Mouse (Mus musculus): Measurements from ENCODE around the gene Gm8909. TPM values are rescaled to one million over a fixed set of nuclear protein-coding genes. Genes with fewer than 3 reads are reported as not detected.
"Not testable (repeated sequence)": the region's sequence is repeated elsewhere in the genome, so short reads cannot be mapped to it uniquely, and the experiment has no call there.

Gm8909 gene
- under 1 TPM in 1 of 2 experiments, not detected in 1; 0.33 TPM for total RNA-seq (2021)
- long read RNA-seq, experiment 1, result 0 reads
- long read RNA-seq, experiment 2, result 0 reads

DNA sequence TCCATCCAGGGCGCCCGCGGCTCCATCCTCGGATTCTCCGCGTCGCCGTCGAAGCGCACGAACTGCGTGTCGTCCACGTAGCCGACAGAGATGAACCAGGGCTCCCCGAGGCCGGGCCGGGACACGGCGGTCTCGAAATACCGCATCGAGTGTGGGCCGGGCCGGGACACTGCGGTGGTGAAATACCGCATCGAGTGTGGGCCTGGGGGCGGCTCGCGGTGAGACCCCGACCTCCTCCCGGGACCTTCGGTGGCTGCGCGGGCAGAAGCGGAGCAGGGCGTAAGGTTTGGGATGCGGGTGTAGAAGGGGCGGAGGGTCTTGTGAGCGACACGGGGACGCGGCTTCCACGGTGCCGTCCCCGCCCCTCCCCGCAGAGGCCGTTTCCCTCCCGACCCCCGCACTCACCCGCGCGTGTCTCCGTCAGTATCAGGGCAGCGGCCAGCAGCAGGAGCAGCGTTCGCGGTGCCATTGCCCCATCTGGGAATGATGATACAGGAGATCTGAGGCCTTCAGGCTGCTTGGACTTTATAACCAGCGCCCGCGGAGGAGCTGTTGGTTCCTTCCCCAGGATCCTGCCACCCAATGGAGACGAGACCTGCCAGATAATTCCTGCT lies at the start of gene Gm8909:
Gm8909 (minus strand) TSS at position 499 of the 614 bp plus-strand sequence.
- no peak for DNase-seq

DNA sequence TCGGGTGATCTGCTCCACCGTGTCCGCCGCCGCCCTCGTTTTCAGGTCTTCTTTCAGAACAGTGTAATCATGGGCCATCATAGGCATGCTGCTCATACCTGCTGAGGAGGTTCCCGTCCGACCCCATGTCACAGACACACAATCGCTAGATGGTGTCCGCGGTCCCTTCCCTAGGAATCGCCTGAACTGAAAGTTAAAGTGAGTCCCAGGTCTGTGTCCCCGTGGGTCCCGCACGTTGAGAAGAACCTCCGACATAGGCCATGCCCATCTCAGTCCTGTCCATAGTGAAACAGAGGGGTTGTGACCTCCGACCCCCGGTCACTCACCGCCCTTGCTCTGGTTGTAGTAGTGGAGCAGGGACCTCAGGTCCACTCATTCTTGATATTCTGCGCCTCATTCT lies 47.2 kb upstream of the Gm8909 start:
- DNase-seq, result no peak

DNA sequence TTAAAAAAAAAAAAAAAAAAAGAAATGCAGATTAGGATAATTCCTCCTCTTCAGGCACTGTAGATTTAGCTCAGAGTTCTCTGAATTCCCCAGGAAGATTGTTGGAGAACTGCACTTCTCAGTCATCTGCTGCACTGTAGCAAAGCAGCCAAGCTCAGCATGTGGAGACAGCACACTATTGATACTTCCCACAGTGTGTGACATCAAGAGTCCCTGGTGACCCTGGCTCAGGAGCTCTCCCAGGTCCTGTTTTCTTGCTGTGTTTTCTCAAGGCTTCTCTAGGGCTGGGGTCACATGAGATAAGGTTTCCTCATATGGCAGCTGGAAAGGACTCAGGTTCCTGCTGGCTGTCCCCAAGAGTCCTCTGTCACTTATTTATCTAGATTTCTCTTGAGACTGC lies 38.5 kb upstream of the Gm8909 start:
- DNase-seq, result no peak

DNA sequence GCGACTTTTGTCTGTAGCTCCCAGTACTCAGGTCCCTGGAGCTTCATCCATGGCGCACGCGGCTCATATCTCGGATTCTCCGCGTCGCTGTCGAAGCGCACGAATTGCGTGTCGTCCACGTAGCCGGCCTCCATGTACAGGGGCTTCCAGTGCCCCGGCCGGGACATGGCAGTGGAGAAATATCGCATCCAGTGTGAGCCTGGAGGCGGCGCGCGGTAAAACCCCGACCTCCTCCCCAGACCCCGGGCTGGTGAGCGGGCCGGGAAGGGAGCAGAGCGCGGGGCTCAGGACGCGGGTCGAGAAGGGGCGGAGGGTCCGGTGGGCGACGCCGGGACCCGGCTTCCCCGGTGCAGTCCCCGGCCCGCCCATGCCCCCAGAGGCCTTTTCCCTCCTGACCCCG lies 37.5 kb upstream of the Gm8909 start:
- no peak for DNase-seq

DNA sequence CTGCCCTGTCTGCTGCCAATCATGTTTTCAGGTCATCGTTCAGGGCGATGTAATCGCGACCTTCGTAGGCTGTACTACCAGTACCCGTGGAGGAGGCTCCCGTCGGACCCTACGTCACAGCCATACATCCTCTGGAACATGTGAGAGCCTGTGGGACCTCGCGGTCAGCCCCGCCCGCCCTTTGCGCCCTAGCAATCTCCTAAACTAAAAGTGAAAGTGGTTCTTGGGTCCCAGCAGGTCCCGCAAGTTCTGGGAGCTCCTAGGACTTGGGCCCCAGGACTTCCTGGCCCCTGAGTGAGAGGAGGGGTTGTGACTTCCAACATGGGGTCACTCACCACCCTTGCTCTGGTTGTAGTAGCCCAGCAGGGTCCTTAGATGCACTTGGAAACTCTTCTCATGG lies 37.1 kb upstream of the Gm8909 start:
- DNase-seq, result peak; percentile 25

DNA sequence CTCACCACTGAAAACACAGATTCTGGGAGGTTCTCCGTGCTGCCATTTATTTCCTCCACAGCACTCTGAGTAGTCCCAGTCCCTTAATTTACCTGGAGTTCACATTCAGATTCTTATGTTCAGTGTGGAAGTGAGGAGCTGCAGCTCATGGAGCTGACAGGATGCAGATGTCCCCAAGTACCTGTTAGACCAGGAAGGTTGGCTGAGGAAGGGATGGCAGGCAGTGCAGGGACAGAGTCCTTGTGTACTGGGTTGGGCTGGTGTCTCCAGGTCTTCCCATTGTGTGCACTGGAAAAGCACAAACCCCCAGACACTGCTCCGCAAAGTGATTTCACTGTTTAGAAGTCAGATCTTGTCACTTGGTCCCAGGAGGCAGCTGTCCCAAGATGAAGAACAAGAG lies 33.5 kb upstream of the Gm8909 start:
- DNase-seq, result no peak

DNA sequence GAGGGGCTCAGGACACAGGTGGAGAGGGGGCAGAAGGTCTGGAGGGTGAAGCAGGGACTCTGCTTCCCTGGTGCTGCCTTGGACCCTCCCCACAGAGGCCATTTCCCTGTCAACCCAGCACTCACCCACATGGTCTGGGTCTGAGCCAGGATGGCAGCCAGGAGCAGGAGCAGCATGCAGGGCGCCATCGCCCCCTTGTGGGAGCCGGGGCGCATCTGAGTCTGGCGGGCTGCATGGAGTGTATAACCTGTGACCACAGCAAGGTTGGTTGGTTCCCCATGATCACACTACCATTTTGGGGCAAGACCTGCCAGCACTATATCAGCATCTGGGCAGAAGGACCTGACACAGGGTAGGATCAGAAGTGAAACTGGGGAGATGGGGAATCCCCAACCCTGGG lies 30.0 kb upstream of the Gm8909 start:
- peak; percentile 17 for DNase-seq

DNA sequence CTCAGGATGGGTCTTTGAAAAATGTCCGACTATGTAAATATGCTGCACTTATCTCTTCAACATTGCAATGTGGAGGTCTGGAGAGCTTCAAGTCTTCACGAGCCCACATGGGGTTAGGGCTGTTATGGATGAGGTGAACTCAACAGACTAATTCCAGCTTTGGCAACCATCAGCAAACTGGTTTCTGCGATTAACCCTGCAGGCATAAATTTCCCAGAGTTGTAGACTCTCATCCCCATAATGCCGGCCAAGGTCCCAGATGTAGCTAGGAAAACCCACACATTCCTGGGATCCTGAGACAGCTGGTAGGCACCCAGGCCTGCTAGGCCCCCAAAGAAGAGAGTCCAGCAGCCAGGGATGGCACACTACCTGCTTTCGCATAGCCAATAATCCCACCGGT lies 26.1 kb upstream of the Gm8909 start:
- no peak for DNase-seq

DNA sequence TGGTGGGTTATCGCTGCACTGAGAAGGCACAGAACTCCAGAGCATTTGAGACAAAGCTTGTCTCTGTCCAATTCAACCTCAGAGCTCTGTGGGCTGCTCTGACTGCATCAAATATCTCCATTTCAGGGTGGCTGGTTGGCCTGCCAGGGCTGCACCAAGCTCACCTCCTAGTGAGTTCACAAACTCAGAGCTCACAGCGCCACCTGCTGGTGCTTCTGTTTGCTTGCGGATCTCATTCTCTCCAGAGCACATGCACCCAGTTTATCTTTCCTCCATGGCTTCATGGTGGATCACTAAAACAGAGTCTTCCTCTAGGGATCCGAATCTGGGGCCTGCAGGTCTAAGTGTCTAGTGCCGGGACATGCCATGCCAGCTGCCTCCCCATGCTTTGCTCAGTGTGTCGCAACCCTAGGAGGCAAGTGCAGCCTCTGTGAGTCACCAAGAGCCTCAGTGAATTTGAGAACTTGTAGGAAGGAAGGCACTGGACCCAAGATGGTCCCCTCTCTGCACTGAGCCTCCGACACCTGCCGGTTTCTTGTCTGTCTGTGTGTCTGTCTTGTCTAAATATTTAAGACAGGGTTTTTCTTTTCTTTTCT lies 25.3 kb upstream of the Gm8909 start:
- DNase-seq, result peak; percentile 73

DNA sequence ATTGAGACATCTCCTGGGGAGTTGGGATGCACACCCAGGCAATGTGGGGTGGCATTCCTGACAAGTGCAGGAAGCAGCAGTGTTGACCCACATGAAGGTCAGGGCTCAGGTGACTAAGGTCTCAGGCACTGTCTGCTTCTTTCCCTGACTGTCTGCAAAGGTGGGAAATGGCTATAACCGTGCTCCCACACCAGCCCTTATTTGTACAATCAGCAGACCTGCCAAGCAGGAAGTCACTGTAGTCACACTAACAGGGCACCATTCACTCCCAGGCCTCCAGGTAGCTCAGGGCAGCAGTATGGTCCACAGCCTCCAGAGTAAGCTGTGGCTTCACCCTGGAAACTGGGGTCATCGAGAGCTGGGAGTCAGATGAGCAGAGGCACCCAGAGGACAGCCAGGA lies 24.0 kb upstream of the Gm8909 start:
- DNase-seq, result no peak

DNA sequence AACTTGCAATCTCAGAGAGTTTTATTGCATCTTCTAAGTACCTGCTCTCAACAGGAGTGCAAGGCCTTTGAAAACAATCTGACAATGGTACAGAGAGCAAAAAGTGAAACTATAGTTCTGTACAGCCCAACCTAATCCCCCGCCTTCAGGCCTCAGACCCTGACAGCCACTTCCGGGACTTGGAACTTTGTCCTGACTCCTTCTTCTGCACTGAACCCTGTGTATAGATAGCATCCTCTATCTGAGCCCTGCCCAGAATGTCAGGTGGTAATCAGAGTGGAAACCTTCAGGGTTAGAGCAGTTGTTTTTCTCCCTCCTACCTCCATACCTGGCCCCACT lies 21.8 kb upstream of the Gm8909 start, which contains the start of gene H2-T3:
H2-T3 (minus strand) TSS at position 119 of the 339 bp plus-strand sequence.
- no peak for DNase-seq

DNA sequence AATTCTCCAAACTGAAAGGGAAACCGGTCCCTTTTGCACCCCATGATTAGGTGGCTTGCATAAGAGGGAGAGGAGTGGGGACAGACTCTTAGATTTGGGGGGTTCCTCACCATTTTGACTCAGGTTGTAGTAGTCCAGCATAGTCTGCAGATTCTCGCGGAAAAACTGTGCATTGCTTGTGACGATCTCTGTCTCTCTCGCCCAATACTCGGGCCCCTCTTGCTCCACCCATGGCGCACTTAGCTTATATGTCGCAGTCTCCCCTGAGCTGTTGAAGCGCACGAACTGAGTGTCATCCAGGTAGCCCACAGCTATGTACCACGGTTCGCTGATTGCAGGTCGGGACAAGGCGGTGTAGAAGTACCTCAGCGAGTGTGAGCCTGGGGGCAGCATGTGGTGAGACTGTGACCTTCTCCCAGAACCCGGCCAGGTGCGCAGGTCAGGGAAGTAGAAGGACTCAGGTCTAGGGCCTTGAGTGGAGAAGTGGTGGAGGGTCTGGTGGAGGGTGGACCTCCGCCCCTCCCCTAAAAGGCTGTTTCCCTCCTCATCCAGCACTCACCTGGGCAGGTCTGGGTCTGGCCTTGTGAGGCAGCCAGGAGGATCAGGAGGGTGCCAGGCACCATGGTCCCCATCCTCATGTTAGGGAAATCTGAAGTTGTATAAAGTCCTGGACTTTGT lies 21.3 kb upstream of the Gm8909 start:
- DNase-seq, result no peak

DNA sequence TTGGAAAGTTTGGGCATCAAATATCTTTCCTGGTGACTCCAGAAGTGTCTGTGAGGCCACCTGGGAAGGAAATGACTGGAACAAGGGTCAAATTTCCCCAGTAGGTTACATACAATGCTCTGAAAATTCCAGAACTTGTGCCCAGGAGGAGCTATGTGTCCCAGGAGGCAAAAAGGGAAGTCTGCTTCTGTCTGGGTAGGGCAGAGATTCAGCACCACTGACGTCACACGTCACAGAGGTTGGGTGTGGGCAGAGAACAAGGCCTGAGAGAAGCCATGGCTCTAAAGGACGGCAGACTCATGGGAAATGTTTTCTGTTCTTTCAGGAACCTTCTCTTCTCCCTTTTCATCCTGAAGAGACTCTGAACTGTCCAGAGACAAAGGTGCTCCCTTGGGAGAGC lies 19.2 kb upstream of the Gm8909 start:
- no peak for DNase-seq

DNA sequence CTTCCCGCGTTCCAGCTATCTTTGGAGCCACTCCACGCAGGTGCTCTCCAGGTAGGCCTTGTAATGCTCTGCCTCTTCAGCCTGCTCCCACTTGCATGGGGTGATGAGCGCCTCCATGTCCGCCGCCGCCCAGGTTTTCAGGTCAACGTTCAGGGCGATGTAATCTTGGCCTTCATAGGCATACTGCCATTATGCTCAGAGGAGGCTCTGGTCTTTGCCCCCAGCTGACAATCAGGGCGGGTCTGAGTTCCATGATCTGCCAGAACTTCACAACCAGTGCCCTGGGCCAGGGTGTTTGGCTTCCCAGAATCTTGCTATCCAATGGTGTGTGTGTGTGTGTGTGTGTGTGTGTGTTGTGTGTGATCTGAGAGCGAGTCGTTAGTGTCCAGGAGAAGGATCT lies 13.9 kb upstream of the Gm8909 start:
- DNase-seq, result no peak

DNA sequence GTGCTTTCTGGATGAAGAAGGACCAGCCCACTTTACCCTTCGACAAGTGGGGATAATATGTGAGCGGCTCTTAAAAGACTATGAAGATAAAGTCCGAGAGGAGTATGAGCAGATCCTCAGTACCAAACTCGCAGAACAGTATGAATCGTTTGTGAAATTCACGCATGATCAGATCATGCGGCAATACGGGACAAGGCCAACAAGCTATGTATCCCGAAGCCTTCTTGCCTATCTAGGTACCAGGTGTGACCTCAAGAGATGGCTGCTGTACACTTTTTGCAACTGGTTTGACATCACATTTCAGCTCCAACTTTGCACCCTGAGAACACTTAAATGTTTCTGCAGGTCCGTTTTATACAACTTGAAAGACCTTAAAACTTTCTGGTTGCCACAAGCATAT lies 11.1 kb upstream of the Gm8909 start:
- DNase-seq, result not testable (repeated sequence)

DNA sequence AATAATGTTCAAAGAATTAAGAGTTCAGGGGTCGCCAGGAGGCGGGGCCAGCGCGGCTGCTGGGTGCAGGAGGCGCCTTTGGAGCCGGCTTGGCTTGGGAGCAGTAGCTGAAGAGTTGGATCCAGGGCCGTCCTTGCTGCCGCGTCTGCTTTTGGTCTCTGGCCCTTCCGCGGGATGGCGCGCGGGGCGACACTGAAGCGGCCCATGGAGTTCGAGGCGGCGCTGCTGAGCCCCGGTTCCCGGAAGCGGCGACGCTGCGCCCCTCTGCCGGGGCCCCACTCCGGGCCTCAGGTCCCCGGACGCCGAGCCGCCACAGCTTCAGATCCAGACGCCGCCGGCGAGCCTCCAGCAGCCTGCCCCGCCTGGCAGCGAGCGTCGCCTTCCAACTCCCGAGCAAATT lies 10.6 kb upstream of the Gm8909 start:
- DNase-seq, result peak; percentile 36

DNA sequence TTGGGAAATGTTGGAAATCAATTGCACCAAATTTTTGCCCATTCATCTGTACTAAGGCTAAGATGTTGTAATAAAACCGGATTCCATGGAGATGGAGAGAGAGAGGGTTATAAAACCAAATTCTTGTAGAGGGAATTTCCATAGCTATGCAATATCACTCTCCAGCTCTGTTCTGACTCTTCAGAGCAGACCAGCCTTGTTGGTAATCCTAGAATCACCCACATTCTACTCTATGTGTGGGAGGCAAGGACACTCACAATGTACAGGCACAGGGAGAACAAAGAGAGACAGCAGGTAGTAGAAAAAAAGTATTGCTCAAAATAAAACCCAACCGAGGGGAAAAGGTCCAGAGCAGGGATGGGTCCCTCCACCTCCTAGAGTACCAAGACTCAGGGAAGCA lies 7.8 kb upstream of the Gm8909 start:
- DNase-seq, result not testable (repeated sequence)

DNA sequence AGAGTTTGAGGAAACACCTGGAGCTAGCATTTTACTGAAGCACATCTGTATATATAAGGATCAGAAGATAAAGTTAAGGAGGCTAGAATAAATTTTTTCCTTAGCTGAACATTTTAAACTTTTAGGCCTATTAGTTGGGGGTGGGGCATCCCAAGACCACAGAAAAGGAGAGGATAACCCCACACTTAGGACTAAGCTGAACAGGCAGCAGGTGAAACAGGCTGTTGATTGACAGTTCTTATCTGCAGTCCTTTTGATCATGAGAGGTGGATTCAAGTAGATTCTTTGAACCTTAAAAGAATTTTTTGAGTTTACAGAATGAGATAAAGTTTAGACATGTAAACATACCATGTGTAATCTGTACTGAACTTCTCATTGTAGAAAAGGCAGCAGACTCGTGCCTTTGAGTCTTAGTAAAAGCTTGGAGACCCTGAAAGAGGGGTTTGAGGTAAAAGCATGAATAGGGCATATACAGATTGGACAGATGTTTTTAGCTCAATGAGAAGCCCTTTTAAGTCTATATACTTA lies 2.0 kb upstream of the Gm8909 start:
- no peak for DNase-seq

DNA sequence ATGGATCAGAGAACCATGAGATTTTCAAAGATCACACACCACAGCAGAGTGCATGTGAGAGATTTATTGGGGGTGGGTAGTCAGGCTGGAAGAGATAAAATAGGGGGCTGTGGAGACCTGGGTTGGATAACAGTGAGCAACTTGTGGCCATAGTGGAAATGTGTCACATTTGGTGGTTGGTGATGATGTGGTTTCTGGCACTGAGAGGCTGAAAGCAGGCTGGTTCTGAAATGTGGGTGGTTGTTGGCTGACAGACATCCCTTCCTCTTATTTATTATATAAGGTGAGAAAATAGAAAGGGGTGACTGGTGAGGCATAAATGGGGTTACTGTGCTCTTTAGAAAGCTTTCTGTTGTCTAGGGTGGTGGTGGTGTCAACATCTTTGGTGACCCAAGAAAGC lies 1.4 kb upstream of the Gm8909 start:
- DNase-seq, result no peak

DNA sequence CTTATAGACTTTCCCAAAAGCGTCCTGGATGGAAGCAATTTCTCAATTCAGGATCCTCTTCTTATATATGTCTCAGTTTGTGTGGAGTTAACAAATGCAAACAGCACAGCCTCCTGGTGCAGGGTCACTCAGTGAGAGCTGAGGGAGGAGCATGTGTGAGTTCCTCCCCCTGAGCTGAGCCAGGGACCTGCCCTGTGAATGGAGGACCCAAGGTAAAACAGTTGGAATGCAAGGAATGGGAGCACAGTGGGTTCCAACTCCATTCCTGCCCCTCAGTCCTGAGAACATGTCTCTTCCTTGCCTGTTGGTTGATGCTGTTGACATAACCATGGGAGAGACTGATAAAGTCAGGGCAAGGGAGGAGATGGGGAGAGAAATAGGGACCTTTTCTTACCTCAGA lies 757 bp upstream of the Gm8909 start:
- DNase-seq, result not testable (repeated sequence)

DNA sequence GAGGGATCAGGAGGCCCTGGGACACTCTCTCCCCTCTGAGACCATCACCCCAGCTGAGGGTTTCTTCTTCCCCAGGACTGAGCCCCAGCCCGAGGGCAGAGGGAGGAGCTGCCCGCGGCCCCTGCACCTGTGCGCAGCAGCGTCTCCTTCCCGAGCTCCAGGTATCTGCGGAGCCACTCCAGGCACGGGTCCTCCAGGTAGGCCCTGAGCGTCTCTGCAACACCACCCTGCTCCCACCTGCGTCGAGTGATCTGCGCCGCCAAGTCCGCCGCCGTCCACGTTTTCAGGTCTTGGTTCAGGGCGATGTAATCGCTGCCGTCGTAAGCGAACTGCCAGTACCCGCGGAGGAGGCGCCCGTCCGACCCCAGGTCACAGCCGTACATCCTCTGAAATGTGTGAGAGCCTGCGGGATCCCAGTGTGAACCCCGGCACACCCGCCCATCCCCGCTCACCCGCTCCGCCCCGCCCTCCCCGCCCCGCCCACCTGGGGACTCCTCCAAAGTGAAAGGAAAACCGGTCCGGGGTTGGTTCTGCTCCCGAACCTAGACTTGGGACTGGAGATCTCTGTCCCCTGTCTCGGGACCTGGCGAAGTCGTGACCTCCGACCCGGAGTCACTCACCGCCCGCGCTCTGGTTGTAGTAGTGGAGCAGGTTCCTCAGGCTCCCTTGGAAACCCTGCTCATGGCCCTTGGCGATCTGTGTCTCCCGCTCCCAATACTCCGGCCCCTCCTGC lies 865 bp downstream of the Gm8909 start:
- peak; percentile 8 for DNase-seq

DNA sequence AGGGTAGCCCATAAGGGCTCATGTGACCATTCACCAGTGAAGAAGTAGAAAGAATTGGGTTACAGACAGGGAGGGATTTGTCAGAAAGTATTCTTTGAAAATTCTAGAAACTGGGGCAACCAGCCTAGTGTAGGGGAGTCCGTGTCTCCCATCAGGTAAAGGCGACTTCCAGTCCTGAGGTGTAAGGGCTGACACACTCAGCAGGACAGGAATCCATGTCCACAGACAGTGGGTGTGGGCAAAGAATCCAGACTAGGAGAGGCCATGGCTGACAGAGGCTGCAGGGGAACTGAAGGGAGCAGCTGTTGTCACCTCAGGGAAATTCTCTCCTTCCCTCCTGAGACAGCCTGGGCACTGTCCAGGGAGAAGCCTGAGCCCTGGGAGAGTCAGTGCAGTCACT lies 1.4 kb downstream of the Gm8909 start:
- not testable (repeated sequence) for DNase-seq
